Mouse (Mus musculus) left cerebral cortex, adult 9 months (tissue): ENCODE data around the gene Hoga1.
"Not testable (repeated sequence)": the region's sequence is repeated elsewhere in the genome, so short reads cannot be mapped to it uniquely, and the experiment has no call there.

Experiments
- DNase-seq, 2 experiments: peaks; one replicate each; pipeline ENCODE4 v3.0.0; 2022; ENCODE audit warnings: low spot score in 2 of 2

Gene Hoga1

GRCm38 (mm10) chr19:42068441-42069240, 23.2 kb downstream of the Hoga1 start:
- DNase-seq: no peak

GRCm38 (mm10) chr19:42069241-42069525, 23.8 kb downstream of the Hoga1 start:
- DNase-seq: peak in 1 of 2 experiments; percentile 22

DNA sequence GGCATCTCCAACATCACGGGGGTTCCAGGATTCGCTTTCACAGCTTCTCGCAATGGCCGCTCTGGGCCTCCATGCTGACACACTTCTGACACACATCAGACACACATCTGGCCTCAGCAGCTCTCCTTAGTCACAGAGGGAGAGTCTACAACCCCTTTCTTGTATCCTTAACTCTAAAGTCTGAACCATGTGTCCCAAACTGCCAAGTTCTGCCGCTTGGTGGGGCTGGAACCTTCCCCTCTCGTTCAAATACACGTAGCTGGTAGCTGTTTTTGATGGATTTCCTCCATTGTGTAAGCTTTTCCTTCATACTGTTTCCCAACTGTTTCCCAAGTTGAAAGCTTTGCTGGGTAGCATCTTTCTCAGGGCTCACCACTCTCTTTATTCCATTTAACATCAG, 25.8 kb downstream of the Hoga1 start:
- no peak for DNase-seq

GRCm38 (mm10) chr19:42071886-42072608, 26.6 kb downstream of the Hoga1 start:
- DNase-seq: no peak

DNA sequence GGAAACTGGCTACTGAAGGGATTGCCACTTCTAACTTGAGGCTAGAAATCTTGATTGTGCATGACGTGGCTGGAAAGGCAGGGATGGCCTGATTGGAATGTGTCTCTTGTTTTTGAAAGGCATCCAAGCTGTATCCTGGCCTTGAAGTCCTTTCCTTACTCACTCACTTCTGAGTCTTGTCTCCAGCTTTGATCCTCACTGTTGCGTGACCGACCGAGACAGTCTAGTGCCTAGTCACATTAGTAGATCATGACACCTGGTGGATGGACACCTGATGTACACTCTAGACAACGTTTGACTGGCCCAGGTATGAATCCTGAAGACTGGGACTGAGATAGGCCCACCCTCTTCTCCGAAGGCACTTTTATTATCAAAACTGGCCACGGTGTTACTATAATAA, 27.4 kb downstream of the Hoga1 start:
- DNase-seq: no peak

- DNase-seq: no peak
Observed at GRCm38 (mm10) chr19:42075051-42075450, 29.6 kb downstream of the Hoga1 start.

DNA sequence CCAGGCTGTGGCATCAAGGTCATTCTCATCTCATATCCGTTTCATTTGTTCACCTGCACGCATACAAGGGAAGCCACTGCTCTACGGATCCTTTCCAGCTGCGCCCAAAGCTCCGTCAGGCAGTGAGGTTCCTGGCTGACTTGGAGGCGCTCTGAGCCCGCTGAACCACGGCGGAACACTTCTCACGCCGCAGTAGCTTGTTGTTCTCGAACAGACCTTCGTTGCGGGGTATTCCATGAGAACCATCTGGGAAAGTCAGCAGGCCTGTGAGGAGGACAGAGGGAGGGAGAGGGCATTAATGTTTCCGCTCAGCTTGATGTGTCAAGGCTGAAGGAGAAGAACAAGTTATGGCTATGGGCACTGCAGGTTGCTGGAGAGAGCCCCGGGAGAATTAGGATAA, 30.6 kb downstream of the Hoga1 start:
- DNase-seq: no peak

GRCm38 (mm10) chr19:42078566-42078965, 33.2 kb downstream of the Hoga1 start:
- DNase-seq: no peak

DNA sequence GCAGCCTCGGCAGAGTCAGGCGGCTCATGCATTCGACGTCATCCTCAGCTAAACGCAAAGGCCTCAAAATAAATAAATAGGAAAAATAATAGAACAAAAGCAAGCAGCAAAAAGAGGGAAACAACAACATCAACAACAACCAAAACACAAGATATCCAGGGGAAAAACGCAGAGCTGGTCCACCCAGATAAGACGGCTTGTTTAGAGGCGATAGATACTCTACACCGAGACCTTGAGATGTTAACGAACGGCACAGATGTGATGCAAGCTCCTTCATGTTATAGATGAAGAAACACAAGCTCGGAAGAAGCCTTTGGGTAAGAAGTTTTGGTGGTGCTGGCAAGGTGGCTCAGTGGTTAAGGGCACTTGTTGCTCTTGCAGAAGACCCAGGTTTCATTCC, 33.6 kb downstream of the Hoga1 start:
- no peak for DNase-seq

DNA sequence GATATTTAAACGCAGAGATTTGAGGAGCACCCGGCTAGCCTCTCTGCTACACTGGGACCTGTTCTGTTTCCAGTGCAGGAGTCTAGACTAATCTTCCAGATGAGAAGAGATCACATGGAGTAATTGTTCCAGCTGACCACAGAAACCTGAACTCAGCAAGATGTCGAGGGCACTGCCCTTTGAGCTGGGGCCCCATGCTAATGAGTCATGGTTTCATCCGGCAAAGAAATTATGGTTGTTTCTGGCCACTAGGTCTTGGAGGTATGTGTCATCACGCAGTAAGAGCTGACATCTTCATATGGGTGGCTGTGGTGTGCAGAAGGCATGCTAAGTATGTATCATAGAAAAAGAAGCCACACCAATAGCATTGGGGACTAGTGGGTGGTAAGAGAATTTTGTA, 34.5 kb downstream of the Hoga1 start:
- DNase-seq: no peak

DNA sequence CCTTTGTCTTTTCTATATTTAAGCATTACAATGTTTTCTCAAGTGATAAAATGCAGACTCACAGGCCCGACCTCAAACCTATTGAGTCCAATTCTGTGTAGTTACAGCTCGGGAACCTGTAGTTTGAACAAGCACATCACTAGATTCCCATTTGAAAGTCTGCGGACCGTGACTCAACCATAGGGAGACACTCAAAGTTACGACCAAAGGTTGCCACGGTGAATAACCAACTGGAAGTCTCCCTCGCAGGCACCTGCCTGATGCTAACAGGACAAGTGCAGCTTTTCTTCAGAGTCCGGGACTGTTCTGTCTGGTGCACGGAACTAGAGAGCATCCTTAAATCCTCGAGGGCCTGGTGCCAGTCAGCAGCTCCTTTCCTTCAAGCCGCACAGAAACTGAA, 35.1 kb downstream of the Hoga1 start:
- no peak for DNase-seq

- DNase-seq: not testable (repeated sequence)
Observed at GRCm38 (mm10) chr19:42081613-42082012, 36.2 kb downstream of the Hoga1 start.

DNA sequence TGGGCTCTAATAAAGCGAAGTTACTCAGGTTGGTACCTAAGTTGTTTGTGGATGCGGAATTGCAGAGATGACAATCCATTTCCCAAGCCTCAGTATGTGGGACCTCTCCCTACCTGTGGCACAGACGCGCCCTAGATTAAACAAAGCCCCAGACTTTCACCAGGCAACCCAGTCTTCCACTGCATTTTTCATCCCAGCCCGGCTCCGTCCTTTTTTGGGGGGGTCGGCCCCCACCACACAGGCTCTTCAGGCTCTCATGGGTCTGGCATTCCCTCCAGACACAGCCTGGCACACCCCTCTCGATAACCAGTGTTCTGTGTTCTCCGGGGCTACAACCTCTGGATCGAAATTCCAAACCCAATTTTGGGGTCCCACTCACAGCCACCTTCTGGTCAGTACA, 40.3 kb downstream of the Hoga1 start:
- DNase-seq: no peak

GRCm38 (mm10) chr19:42086166-42086565, 40.8 kb downstream of the Hoga1 start, which contains the start of gene Morn4:
Gene Morn4 (minus strand): TSS chr19:42086357.
- peak; percentile 81 to 94 for DNase-seq

DNA sequence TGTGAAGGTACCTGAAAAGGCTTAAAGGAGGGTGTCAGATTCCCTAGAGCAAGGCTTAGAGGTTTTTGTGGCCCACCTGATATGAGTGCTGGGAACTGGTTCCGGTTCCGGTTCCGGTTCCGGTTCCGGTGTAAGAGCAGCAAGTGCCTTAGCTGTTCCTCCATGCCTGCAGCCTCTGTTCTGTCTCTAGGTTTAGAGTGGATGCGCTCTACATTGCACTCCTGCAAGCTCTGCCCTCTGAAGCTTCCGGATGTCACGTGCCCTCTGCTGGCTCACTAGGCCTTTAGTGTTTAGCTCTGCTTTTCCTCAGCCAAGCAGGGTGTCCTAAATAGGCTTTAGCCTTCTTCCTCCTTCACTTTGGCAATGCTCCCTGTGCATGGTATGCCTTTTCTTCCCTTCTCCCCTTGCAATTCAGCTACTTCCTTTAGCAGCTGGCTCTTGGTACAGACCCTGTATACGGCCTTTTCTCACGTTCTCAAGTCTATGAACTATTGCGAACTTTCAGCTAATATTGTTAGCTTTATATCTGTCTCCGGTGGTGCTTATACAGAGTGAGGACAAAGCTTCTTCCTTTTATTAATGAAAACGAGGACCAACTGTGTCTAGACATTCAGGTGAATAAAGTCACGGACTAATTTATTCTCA, 43.8 kb downstream of the Hoga1 start:
- peak; percentile 35 to 57 for DNase-seq

DNA sequence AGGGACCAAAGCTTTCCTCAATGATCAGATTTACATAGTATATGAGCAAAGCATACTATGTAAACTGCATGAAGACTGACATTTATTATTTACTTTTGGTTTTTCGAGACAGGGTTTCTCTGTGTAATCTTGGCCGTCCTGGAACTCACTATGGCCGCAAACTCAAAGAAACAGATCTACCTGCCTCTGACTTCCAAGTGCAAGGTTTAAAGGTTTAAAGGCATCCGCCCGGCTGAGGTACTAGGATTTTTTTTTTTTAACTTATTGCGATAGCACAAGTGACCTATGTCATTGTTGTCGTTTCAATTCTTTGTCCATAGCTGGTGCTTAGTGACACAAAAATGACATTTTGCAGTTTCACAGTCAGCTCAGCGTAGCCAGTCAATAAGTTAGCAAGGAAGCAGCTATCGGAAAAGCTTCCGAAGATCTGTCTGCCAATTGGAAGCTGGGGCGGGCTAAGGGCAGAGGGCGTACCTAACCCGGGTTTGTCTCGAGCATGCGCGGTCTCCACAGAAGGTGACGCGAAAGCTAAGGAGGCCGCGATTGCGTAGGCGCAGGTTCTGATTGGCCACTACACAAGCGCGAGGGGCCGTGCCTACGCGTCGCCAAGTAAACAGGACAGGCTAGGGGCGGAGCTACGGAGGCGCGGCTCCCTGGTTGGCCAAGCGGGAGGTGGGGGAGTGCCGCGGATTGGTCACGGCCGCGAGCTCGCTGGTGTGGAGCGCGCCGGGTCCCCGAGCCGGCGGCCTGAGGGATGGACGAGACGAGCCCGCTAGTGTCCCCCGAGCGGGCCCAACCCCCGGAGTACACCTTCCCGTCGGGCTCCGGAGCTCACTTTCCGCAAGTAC, 44.6 kb downstream of the Hoga1 start, which contains the start of gene Pi4k2a:
Pi4k2a (plus strand) TSS at position 723 of the 848 bp plus-strand sequence.
- peak; percentile 100 for DNase-seq

GRCm38 (mm10) chr19:42090637-42091141, 45.3 kb downstream of the Hoga1 start:
- no peak for DNase-seq

DNA sequence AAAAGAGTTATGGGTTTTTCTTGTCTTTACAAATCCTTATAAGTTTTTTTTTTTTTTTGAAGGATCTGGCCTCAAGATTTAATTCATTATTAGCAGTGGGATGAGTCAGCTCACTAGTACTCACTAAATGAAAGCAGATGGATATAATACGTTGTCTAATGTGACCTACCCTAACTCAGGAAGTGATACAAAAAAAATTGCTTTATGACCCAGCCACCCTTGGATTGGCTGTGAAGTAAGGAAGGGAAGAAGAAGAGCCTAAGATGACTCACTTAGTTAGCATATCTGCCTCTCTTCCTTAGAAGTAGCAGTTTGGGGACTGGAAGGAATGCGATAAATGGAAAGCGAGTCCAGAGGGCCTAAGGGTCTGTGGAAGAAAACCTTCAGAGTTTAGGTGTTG, 54.0 kb downstream of the Hoga1 start:
- no peak for DNase-seq

DNA sequence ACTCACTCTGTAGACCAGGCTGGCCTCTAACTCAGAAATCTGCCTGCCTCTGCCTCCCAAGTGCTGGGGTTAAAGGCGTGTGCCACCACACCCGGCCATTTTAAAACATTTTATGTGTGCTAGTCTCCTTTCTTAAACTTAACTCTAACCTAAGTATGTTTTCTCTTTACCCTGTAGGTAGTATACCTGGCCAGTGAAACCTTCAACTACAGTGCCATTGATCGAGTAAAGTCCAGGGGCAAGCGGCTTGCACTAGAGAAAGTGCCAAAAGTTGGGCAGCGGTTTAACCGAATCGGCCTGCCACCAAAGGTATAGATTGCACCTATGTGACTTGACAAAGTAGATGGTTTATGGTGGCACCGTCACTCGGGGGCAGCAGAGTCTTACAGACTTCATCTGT, 59.3 kb downstream of the Hoga1 start:
- no peak for DNase-seq

- no peak for DNase-seq
Observed at GRCm38 (mm10) chr19:42115783-42116335, 70.4 kb downstream of the Hoga1 start.

GRCm38 (mm10) chr19:42118142-42118541, 72.7 kb downstream of the Hoga1 start:
- no peak for DNase-seq
